Mouse (Mus musculus): ENCODE results near the gene Arhgap11a.
A peak's percentile ranks its signal among the peaks of the same experiment; 100 is the strongest.

Arhgap11a gene

GRCm38 (mm10) chr2:113848245-113849121 lies at the start of gene Arhgap11a:
TSS of gene Arhgap11a (minus strand) at chr2:113848661.
- peak; percentile 88 to 94 for DNase-seq (ENCODE audit: low spot score in 2 of 2)

- DNase-seq (ENCODE audit: low spot score in 2 of 2): no peak
These were observed 45.1 kb upstream of the Arhgap11a start for GRCm38 (mm10) chr2:113893385-113894122.

- no peak for DNase-seq (ENCODE audit: low spot score in 2 of 2)
These were observed 38.7 kb upstream of the Arhgap11a start for GRCm38 (mm10) chr2:113887166-113887565.

GRCm38 (mm10) chr2:113886061-113886460 lies 37.6 kb upstream of the Arhgap11a start:
- DNase-seq (ENCODE audit: low spot score in 2 of 2): no peak

GRCm38 (mm10) chr2:113870115-113870514 lies 21.7 kb upstream of the Arhgap11a start:
- no peak for DNase-seq (ENCODE audit: low spot score in 2 of 2)

- DNase-seq (ENCODE audit: low spot score in 2 of 2): no peak
These were observed 19.9 kb upstream of the Arhgap11a start for GRCm38 (mm10) chr2:113868404-113868803.

GRCm38 (mm10) chr2:113866155-113866554 lies 17.7 kb upstream of the Arhgap11a start:
- no peak for DNase-seq (ENCODE audit: low spot score in 2 of 2)

- DNase-seq (ENCODE audit: low spot score in 2 of 2): no peak
These were observed 680 bp upstream of the Arhgap11a start for GRCm38 (mm10) chr2:113849141-113849540.

GRCm38 (mm10) chr2:113847678-113848244 lies 700 bp downstream of the Arhgap11a start:
- DNase-seq (ENCODE audit: low spot score in 2 of 2): no peak

GRCm38 (mm10) chr2:113845081-113845480 lies 3.4 kb downstream of the Arhgap11a start:
- no peak for DNase-seq (ENCODE audit: low spot score in 2 of 2)

- DNase-seq (ENCODE audit: low spot score in 2 of 2): no peak
These were observed 6.6 kb downstream of the Arhgap11a start for GRCm38 (mm10) chr2:113841656-113842437.

- no peak for DNase-seq (ENCODE audit: low spot score in 2 of 2)
These were observed 9.0 kb downstream of the Arhgap11a start for GRCm38 (mm10) chr2:113839488-113839887.

GRCm38 (mm10) chr2:113835219-113835618 lies 13.2 kb downstream of the Arhgap11a start:
- no peak for DNase-seq (ENCODE audit: low spot score in 2 of 2)

- no peak for DNase-seq (ENCODE audit: low spot score in 2 of 2)
These were observed 19.2 kb downstream of the Arhgap11a start, which contains the start of gene Scg5 for GRCm38 (mm10) chr2:113828943-113829882. TSS of gene Scg5 (minus strand) at chr2:113829121.

GRCm38 (mm10) chr2:113828086-113828942 lies 20.1 kb downstream of the Arhgap11a start:
- DNase-seq (ENCODE audit: low spot score in 2 of 2): no peak

- peak; percentile 13 to 19 for DNase-seq (ENCODE audit: low spot score in 2 of 2)
These were observed 24.6 kb downstream of the Arhgap11a start for GRCm38 (mm10) chr2:113823909-113824308.

- DNase-seq (ENCODE audit: low spot score in 2 of 2): no peak
These were observed 26.1 kb downstream of the Arhgap11a start for GRCm38 (mm10) chr2:113822367-113822766.

GRCm38 (mm10) chr2:113821176-113821734 lies 27.2 kb downstream of the Arhgap11a start:
- DNase-seq (ENCODE audit: low spot score in 2 of 2): no peak

GRCm38 (mm10) chr2:113820117-113820516 lies 28.3 kb downstream of the Arhgap11a start:
- peak in 1 of 2 experiments; percentile 9 for DNase-seq (ENCODE audit: low spot score in 2 of 2)
